Mouse (Mus musculus) spleen, adult 2 months (tissue): ENCODE results near the gene Naip1. TPM values are rescaled to one million over a fixed set of nuclear protein-coding genes. Genes with fewer than 3 reads are reported as not detected.

Experiments used
- DNase-seq, 2 experiments: peaks; one replicate each; pipeline versions ENCODE4 v3.0.0 to v3.0.0-alpha.2; 2012 to 2021; ENCODE audit warnings: low spot score in 2 of 2, low read depth in 1 of 2
- H3K27ac ChIP-seq: fragments of 200-500 bp; 2 replicates; pipeline ENCODE4 v1.5.1; 2012; ENCODE audit warnings: low read length, inconsistent platforms; ENCODE audit not compliant: insufficient read depth
- H3K27me3 ChIP-seq: fragments of 200-500 bp; 2 replicates; pipeline ENCODE4 v1.6.1; 2012; ENCODE audit warnings: mild to moderate bottlenecking, moderate library complexity, low read length, inconsistent platforms; ENCODE audit not compliant: control insufficient read depth, insufficient read depth
- H3K36me3 ChIP-seq: fragments of 200-500 bp; 2 replicates; pipeline ENCODE4 v1.6.1; 2012; ENCODE audit warnings: mild to moderate bottlenecking, low read length, inconsistent platforms; ENCODE audit not compliant: control insufficient read depth, insufficient read depth
- H3K4me1 ChIP-seq: fragments of 200-500 bp; 2 replicates; pipeline ENCODE4 v1.6.1; 2011; ENCODE audit warnings: inconsistent platforms; ENCODE audit not compliant: control insufficient read depth, insufficient read depth, insufficient read length
- H3K4me3 ChIP-seq: fragments of 200-500 bp; 2 replicates; pipeline ENCODE4 v1.5.1; 2011; ENCODE audit warnings: mild to moderate bottlenecking, inconsistent platforms; ENCODE audit not compliant: insufficient read depth, insufficient read length; ENCODE audit errors: extremely low read depth
- CTCF ChIP-seq: fragments of 200-500 bp; IDR thresholded peaks from 2 replicates; pipeline ENCODE4 v1.5.1; 2011; ENCODE audit warnings: mild to moderate bottlenecking, inconsistent platforms; ENCODE audit not compliant: insufficient read depth, insufficient read length, insufficient replicate concordance; ENCODE audit errors: extremely low read depth
- POLR2A ChIP-seq: fragments of 200-500 bp; IDR thresholded peaks from 2 replicates; pipeline ENCODE4 v1.6.1; 2011; ENCODE audit warnings: low read depth, low read length, inconsistent platforms
- WGBS: fragments of 180-500 bp; shearing (Covaris S2); methylation state at CpG from one replicate; pipeline ENCODE4 v1.1.7; 2018; 5-methylcytosine and 5-hydroxymethylcytosine counted together
- polyA plus RNA-seq: library from polyadenylated mRNA; depleted of rRNA; stranded (reverse); fragments of >200 nt; gene quantifications from 2 replicates; pipeline ENCODE4 v1.2.3, GENCODE M21; 2012; rRNA removed

The Naip1 gene
- polyA plus RNA-seq, 1 experiment: 0.42 TPM

DNA sequence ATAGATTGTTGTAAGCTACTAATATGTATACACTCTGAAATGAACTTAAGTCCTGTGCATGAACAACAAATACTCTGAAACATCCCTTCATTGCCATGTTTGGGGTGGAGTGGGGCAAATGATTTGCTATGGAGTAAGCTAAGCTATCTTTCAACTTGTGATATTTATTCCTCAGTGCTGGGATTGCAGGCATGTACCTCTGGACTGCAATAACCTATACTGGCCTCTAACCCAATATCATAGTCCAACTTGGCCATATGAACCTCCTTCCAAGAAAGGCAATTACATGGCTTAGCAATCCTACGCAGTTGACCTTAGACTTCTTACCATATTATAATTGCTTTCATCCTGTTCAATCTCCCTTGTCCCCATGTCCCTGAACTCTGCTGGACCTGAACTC lies 82.1 kb downstream of the Naip1 start:
- Histone ChIP-seq H3K27me3 (no peaks in the 10 kb centered on the region), H3K36me3 (no peaks in the 10 kb centered on the region), H3K27ac (no peak overlapping the region), H3K4me1 (no peaks in the 10 kb centered on the region), H3K4me3 (no peak overlapping the region)
- DNase-seq: no peak
- WGBS: 94% methylated on average over 1 of the region's 1 CpGs
- TF ChIP-seq POLR2A: no peak
- no peak for TF ChIP-seq CTCF

Other genes starting within 250 kb of the Naip1 start
- gene Naip5, start 206.5 kb downstream of the Naip1 start, polyA plus RNA-seq: 3.7 and 4.2 TPM in 2 replicates
- 2.9 and 3.4 TPM in 2 replicates for gene Naip6, start 135.2 kb downstream of the Naip1 start, polyA plus RNA-seq
- 16.7 and 17.0 TPM in 2 replicates for gene Gtf2h2, start 39.7 kb upstream of the Naip1 start, polyA plus RNA-seq
- gene Ocln, start 99.8 kb upstream of the Naip1 start, polyA plus RNA-seq: 0.07 and 0.09 TPM in 2 replicates
- gene Marveld2, start 164.1 kb upstream of the Naip1 start, polyA plus RNA-seq: 4.5 and 5.3 TPM in 2 replicates
- gene Ak6, start 198.1 kb upstream of the Naip1 start, polyA plus RNA-seq: 15.5 and 19.3 TPM in 2 replicates
- gene Rad17, start 198.2 kb upstream of the Naip1 start, polyA plus RNA-seq: 2.7 and 2.8 TPM in 2 replicates
- gene Taf9, start 198.7 kb upstream of the Naip1 start, polyA plus RNA-seq: 2.3 and 2.9 TPM in 2 replicates
- gene Ccdc125, start 216.8 kb upstream of the Naip1 start, polyA plus RNA-seq: 2.7 and 2.9 TPM in 2 replicates